Mouse (Mus musculus) mouse trophoblast stem cell (cell line): ENCODE measurements around the gene Prpmp5.
"Not testable (repeated sequence)": the region's sequence is repeated elsewhere in the genome, so short reads cannot be mapped to it uniquely, and the experiment has no call there.

ENCODE experiments used
- in situ Hi-C, 2 experiments: fragments of 300-500 bp; cut with MseI, MboI; formaldehyde crosslinking; loops; 2 replicates in 1 of 2; 3 replicates in 1 of 2; pipeline ENCODE4 v1.15.1; 2025

Gene Prpmp5

GRCm38 (mm10) chr6:132314657-132315056, at the start of gene Prpmp5:
Gene Prpmp5 (minus strand): TSS chr6:132314757.
- in situ Hi-C loops, result not testable (repeated sequence)

GRCm38 (mm10) chr6:132364034-132364433, 49.5 kb upstream of the Prpmp5 start, which contains the start of gene Gm8882:
Gene Gm8882 (minus strand): TSS chr6:132364134.
- in situ Hi-C loops, result not testable (repeated sequence)
